ENCODE assay signal across 29 mouse cellular contexts in genomic region chr13:114188801-114189200, GRCm38 (mm10).
DNase-seq lines count a peak whose midpoint lies in the region; ATAC-seq and TF ChIP-seq lines count a peak whose summit lies in the region.
"Had no signal": no experiment of that assay in that cellular context is flagged by ENCODE, and none has a peak within 500 bp of the region (broad histone marks: within the 10 kb centered on the region; RNA-seq: fewer than 3 reads in every experiment).

No protein-coding gene starts in this region.

- H3K27me3 ChIP-seq in heart, embryonic 16.5 days (ENCODE audit: control insufficient read depth, insufficient read depth, low read length): no peaks in the 10 kb centered on the region
- no peaks in the 10 kb centered on the region for H3K27me3 ChIP-seq in heart, embryonic 11.5 days (ENCODE audit: control insufficient read depth, insufficient read depth, low read length)
- H3K27me3 ChIP-seq in CH12.LX (replicated peaks): no peaks in the 10 kb centered on the region
- H3K27me3 ChIP-seq: embryonic facial prominence, embryonic 13.5 days; forebrain, embryonic 12.5 days; limb, embryonic 12.5 days; liver, embryonic 13.5 days; neural tube, embryonic 15.5 days; stomach, embryonic 15.5 days had no signal

- dilution Hi-C loops in CH12.LX (cut with MboI; ENCODE audit: extremely low pct_ligation_motif_present, extremely low pct_unique_long_range_greater_than_20kb, low sequenced_read_pairs): no loop called here

- TF ChIP-seq EP300 in CH12.LX (IDR thresholded peaks at IDR 0.05; ENCODE audit: low read length): 0 out of 2 replicates have a peak, but pooled peaks have one; percentile 16

- no peak overlapping the region for H3K4me2 ChIP-seq in heart, embryonic 16.5 days (ENCODE audit: low read depth, low read length)
- H3K4me2 ChIP-seq in heart, embryonic 11.5 days: no peak overlapping the region
- no peak overlapping the region for H3K4me2 ChIP-seq in CH12.LX (ENCODE audit: insufficient read depth, low read depth, poor library complexity, severe bottlenecking)
- H3K4me2 ChIP-seq: embryonic facial prominence, embryonic 13.5 days; forebrain, embryonic 12.5 days; limb, embryonic 12.5 days; liver, embryonic 13.5 days; lung, embryonic 14.5 days; neural tube, embryonic 15.5 days; stomach, embryonic 15.5 days had no signal

- in situ Hi-C loops in CH12.LX (cut with MboI; ENCODE audit: low pct_ligation_motif_present, low pct_unique_long_range_greater_than_20kb, low sequenced_read_pairs): no loop called here

- 0 out of 2 replicates have a peak, but pooled peaks have one; percentile 45 for ATAC-seq in heart, embryonic 16.5 days (replicated peaks; ENCODE audit: extremely low read depth, insufficient read depth, low FRiP score)
- no peak for ATAC-seq in heart, embryonic 11.5 days (replicated peaks; ENCODE audit: insufficient number of reproducible peaks, low FRiP score, low TSS enrichment)
- ATAC-seq: midbrain, embryonic 16.5 days had no signal

- no peak overlapping the region for H3K27ac ChIP-seq in heart, embryonic 16.5 days (ENCODE audit: low read length)
- H3K27ac ChIP-seq in heart, embryonic 11.5 days (ENCODE audit: low read depth, low read length): no peak overlapping the region
- H3K27ac ChIP-seq in CH12.LX (ENCODE audit: insufficient read depth, low read depth): no peak overlapping the region
- H3K27ac ChIP-seq: embryonic facial prominence, embryonic 13.5 days; forebrain, embryonic 12.5 days; heart, embryonic 10.5 days; layer of hippocampus, adult 2 months; limb, embryonic 12.5 days; liver, embryonic 13.5 days; macrophage; midbrain, embryonic 10.5 days; neural tube, embryonic 15.5 days; stomach, embryonic 15.5 days had no signal

- H3K4me1 ChIP-seq in heart, embryonic 16.5 days (ENCODE audit: control insufficient read depth, insufficient read depth, low read length): no peaks in the 10 kb centered on the region
- H3K4me1 ChIP-seq in heart, embryonic 11.5 days (ENCODE audit: control insufficient read depth, insufficient read depth, low read length): no peaks in the 10 kb centered on the region
- H3K4me1 ChIP-seq in CH12.LX (ENCODE audit: control insufficient read depth in 1 of 2, insufficient read depth in 2 of 2): peaks cover 0 to 17% of the 10 kb centered on the region in 2 experiments; a peak in 3 of 4 replicates
- H3K4me1 ChIP-seq: forebrain, embryonic 12.5 days; heart, embryonic 10.5 days; liver, embryonic 13.5 days; midbrain, embryonic 10.5 days; neural tube, embryonic 15.5 days; stomach, embryonic 15.5 days had no signal

- H3K4me3 ChIP-seq in heart, embryonic 16.5 days (ENCODE audit: low read length): no peak overlapping the region
- no peak overlapping the region for H3K4me3 ChIP-seq in heart, embryonic 11.5 days (ENCODE audit: low read depth, low read length)
- H3K4me3 ChIP-seq in CH12.LX (replicated peaks in 1 of 3; ENCODE audit: low read depth in 2 of 3, low read length in 2 of 3, poor library complexity in 1 of 3): no peak overlapping the region
- H3K4me3 ChIP-seq: embryonic facial prominence, embryonic 13.5 days; erythroblast, embryonic 14.5 days; forebrain, embryonic 12.5 days; heart, embryonic 10.5 days; layer of hippocampus, adult 2 months; limb, embryonic 12.5 days; liver, embryonic 13.5 days; midbrain, embryonic 10.5 days; myocyte; neural tube, embryonic 15.5 days; stomach, embryonic 15.5 days had no signal

- no peak for TF ChIP-seq POLR2A in CH12.LX (IDR thresholded peaks at IDR 0.05; ENCODE audit: low read depth, low read length)

- no peaks in the 10 kb centered on the region for H3K79me2 ChIP-seq in CH12.LX (replicated peaks; ENCODE audit: control insufficient read depth, extremely low read depth, insufficient read depth, poor library complexity, severe bottlenecking)

- WGBS in heart, embryonic 16.5 days: 80% methylated on average over 7 of the region's 7 CpGs
- 79% methylated on average over 7 of the region's 7 CpGs for WGBS in heart, embryonic 11.5 days (ENCODE audit: insufficient replicate concordance)

- no peak for TF ChIP-seq RAD21 in CH12.LX (IDR thresholded peaks at IDR 0.05; ENCODE audit: low read depth, low read length)

- H3K9ac ChIP-seq in heart, embryonic 16.5 days (ENCODE audit: low read length): no peak overlapping the region
- no peak overlapping the region for H3K9ac ChIP-seq in heart, embryonic 11.5 days (ENCODE audit: low read depth, low read length)
- no peak overlapping the region for H3K9ac ChIP-seq in CH12.LX (ENCODE audit: insufficient read depth, low read depth)
- H3K9ac ChIP-seq: embryonic facial prominence, embryonic 13.5 days; forebrain, embryonic 12.5 days; limb, embryonic 12.5 days; liver, embryonic 13.5 days; lung, embryonic 14.5 days; neural tube, embryonic 15.5 days; stomach, embryonic 15.5 days had no signal

- H3K9me3 ChIP-seq in heart, embryonic 16.5 days (replicated peaks; ENCODE audit: control insufficient read depth, low read length): no peaks in the 10 kb centered on the region
- H3K9me3 ChIP-seq in heart, embryonic 11.5 days (replicated peaks; ENCODE audit: control insufficient read depth, low read length): no peaks in the 10 kb centered on the region
- no peaks in the 10 kb centered on the region for H3K9me3 ChIP-seq in CH12.LX (replicated peaks; ENCODE audit: low read length)
- H3K9me3 ChIP-seq: embryonic facial prominence, embryonic 13.5 days; forebrain, embryonic 12.5 days; heart, embryonic 10.5 days; limb, embryonic 12.5 days; liver, embryonic 13.5 days; midbrain, embryonic 10.5 days; neural tube, embryonic 15.5 days; stomach, embryonic 15.5 days had no signal

- H3K36me3 ChIP-seq in heart, embryonic 16.5 days (ENCODE audit: control insufficient read depth, insufficient read depth): no peaks in the 10 kb centered on the region
- H3K36me3 ChIP-seq in heart, embryonic 11.5 days (ENCODE audit: control insufficient read depth, insufficient read depth, low read length): no peaks in the 10 kb centered on the region
- no peaks in the 10 kb centered on the region for H3K36me3 ChIP-seq in CH12.LX (replicated peaks in 1 of 2; ENCODE audit: control insufficient read depth in 1 of 2, insufficient read depth in 1 of 2, low read length in 1 of 2)
- H3K36me3 ChIP-seq: embryonic facial prominence, embryonic 13.5 days; forebrain, embryonic 12.5 days; heart, embryonic 10.5 days; limb, embryonic 12.5 days; liver, embryonic 13.5 days; midbrain, embryonic 10.5 days; neural tube, embryonic 15.5 days; stomach, embryonic 15.5 days had no signal

- peak; percentile 14 to 28 for DNase-seq in spleen, postnatal 36 days (ENCODE audit: low spot score in 2 of 2)
- no peak for DNase-seq in spleen, postnatal 14 days (ENCODE audit: low spot score in 2 of 2)
- DNase-seq in CH12.LX (ENCODE audit: extremely low read depth): peak; percentile 39
- DNase-seq in naive thymus-derived CD4-positive, alpha-beta T cell, adult 2 months (ENCODE audit: low read depth): peak; percentile 36
- DNase-seq in layer of hippocampus, adult 8-10 months (ENCODE audit: low spot score in 2 of 2): no peak
- DNase-seq in retina, embryonic 14.5 days (ENCODE audit: low spot score): no peak
- DNase-seq: adrenal gland, postnatal 10 days; cerebellum, adult 18-20 months; cerebellum, postnatal 14 days; heart, postnatal 10 days; kidney, adult 2 months; kidney, postnatal 25 days; layer of hippocampus, postnatal 36 days; liver, embryonic 13.5 days had no signal

- no peak for TF ChIP-seq CTCF in CH12.LX (conservative IDR thresholded peaks at IDR 0.05 in 1 of 2, IDR thresholded peaks at IDR 0.05 in 1 of 2; ENCODE audit: low read depth in 2 of 2, low read length in 2 of 2)

TF ChIP-seq in CH12.LX, 34 proteins besides CTCF, POLR2A, EP300 and RAD21:
- peak; percentile 15; the same call in 1 of the 2 replicates for TF ChIP-seq MEF2A (IDR thresholded peaks at IDR 0.05; ENCODE audit: borderline replicate concordance, low read depth, low read length)
- no peak for TF ChIP-seq KAT2A (IDR thresholded peaks at IDR 0.05; ENCODE audit: insufficient replicate concordance, low read length)
- TF ChIP-seq HCFC1 (IDR thresholded peaks at IDR 0.05; ENCODE audit: low read depth, low read length): no peak
- 0 out of 2 replicates have a peak, but pooled peaks have one; percentile 33 for TF ChIP-seq IRF4 (IDR thresholded peaks at IDR 0.05; ENCODE audit: low read depth, low read length)
- TF ChIP-seq SIN3A (IDR thresholded peaks at IDR 0.05; ENCODE audit: low read length): no peak
- no peak for TF ChIP-seq RCOR1 (conservative IDR thresholded peaks at IDR 0.05; ENCODE audit: low read depth, low read length)

Comparison
In these comparisons a context has a peak if more than half of its experiments do, and no peak if none do; other contexts are left out.
1. DNase-seq: peak in spleen, postnatal 36 days (2 of 2), CH12.LX (single experiment) and naive thymus-derived CD4-positive, alpha-beta T cell, adult 2 months (single experiment); none in spleen, postnatal 14 days (0 of 2), layer of hippocampus, adult 8-10 months (0 of 2) and retina, embryonic 14.5 days (single experiment).